Mouse (Mus musculus): ENCODE data around the gene Tekt4. TPM values are rescaled to one million over a fixed set of nuclear protein-coding genes. Genes with fewer than 3 reads are reported as not detected.

The Tekt4 gene
- polyA plus RNA-seq, 1 experiment from 2014 or later: not detected

GRCm38 (mm10) chr17:25471418-25471817 lies 17.0 kb downstream of the Tekt4 start:
- WGBS: 53% methylated on average over 8 of the region's 8 CpGs
- H3K9me3 ChIP-seq (ENCODE audit: control insufficient read depth, low read length): no peaks in the 10 kb centered on the region
- no peak overlapping the region for H3K4me3 ChIP-seq (ENCODE audit: low read depth, low read length)
- H3K9ac ChIP-seq (ENCODE audit: low read length): no peak overlapping the region
- no peak overlapping the region for H3K4me2 ChIP-seq (ENCODE audit: low read depth, severe bottlenecking)
- H3K27ac ChIP-seq (replicated peaks; ENCODE audit: low read depth, low read length): no peak overlapping the region
- H3K4me1 ChIP-seq (ENCODE audit: control insufficient read depth, insufficient read depth, low read length): no peaks in the 10 kb centered on the region
- ATAC-seq (ENCODE audit: insufficient number of reproducible peaks, low FRiP score, low TSS enrichment, low read depth): no peak
- DNase-seq (ENCODE audit: low spot score): no peak
- no peaks in the 10 kb centered on the region for H3K36me3 ChIP-seq (ENCODE audit: control insufficient read depth, insufficient read depth, low read length)
- peaks cover 17% of the 10 kb centered on the region for H3K27me3 ChIP-seq (ENCODE audit: control insufficient read depth, insufficient read depth, low read length)

DNA sequence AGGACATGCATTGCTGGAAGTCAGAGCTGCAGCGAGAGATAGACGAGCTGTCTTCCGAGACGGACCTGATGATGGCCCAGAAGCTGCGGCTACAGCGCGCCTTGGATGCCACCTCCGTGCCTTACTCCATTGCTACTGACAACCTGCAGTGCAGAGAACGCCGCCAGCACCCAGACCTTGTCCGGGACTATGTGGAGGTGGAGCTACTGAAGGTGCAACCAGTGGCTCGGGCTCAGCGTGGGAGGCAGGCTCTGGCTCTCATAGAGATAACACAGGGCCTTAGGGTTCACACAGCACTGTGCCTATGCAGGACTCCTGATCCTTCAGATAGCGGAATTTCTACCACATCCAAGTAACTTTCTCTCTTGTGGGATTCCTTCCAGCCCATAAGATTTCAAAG lies 17.6 kb downstream of the Tekt4 start:
- Histone ChIP-seq H3K27me3 (ENCODE audit: control insufficient read depth, insufficient read depth, low read length) (peaks cover 17% of the 10 kb centered on the region), H3K4me3 (ENCODE audit: low read depth, low read length) (no peak overlapping the region), H3K9ac (ENCODE audit: low read length) (no peak overlapping the region), H3K4me2 (ENCODE audit: low read depth, severe bottlenecking) (no peak overlapping the region), H3K36me3 (ENCODE audit: control insufficient read depth, insufficient read depth, low read length) (no peaks in the 10 kb centered on the region), H3K9me3 (ENCODE audit: control insufficient read depth, low read length) (no peaks in the 10 kb centered on the region), H3K27ac (replicated peaks; ENCODE audit: low read depth, low read length) (no peak overlapping the region), H3K4me1 (ENCODE audit: control insufficient read depth, insufficient read depth, low read length) (no peaks in the 10 kb centered on the region)
- DNase-seq (ENCODE audit: low spot score) (no peak), ATAC-seq (ENCODE audit: insufficient number of reproducible peaks, low FRiP score, low TSS enrichment, low read depth) (no peak)
- 52% methylated on average over 14 of the region's 14 CpGs for WGBS

- Histone ChIP-seq H3K4me3 (ENCODE audit: low read depth, low read length) (peak overlapping the region; percentile 26), H3K9me3 (ENCODE audit: control insufficient read depth, low read length) (no peaks in the 10 kb centered on the region), H3K4me1 (ENCODE audit: control insufficient read depth, insufficient read depth, low read length) (no peaks in the 10 kb centered on the region), H3K9ac (ENCODE audit: low read length) (no peak overlapping the region), H3K27ac (replicated peaks; ENCODE audit: low read depth, low read length) (no peak overlapping the region), H3K27me3 (ENCODE audit: control insufficient read depth, insufficient read depth, low read length) (peaks cover 17% of the 10 kb centered on the region), H3K4me2 (ENCODE audit: low read depth, severe bottlenecking) (peak overlapping the region; percentile 62), H3K36me3 (ENCODE audit: control insufficient read depth, insufficient read depth, low read length) (no peaks in the 10 kb centered on the region)
- whole genome bisulfite sequencing: 2% methylated on average over 38 of the region's 38 CpGs
- peak; percentile 38; the same call in 1 of the 2 replicates for ATAC-seq (ENCODE audit: insufficient number of reproducible peaks, low FRiP score, low TSS enrichment, low read depth)
- DNase-seq (ENCODE audit: low spot score): peak; percentile 85
Measured at GRCm38 (mm10) chr17:25474330-25475077, 20.1 kb downstream of the Tekt4 start.

- no peak overlapping the region for H3K4me2 ChIP-seq (ENCODE audit: low read depth, severe bottlenecking)
- no peak for ATAC-seq (ENCODE audit: insufficient number of reproducible peaks, low FRiP score, low TSS enrichment, low read depth)
- peaks cover 16% of the 10 kb centered on the region for H3K27me3 ChIP-seq (ENCODE audit: control insufficient read depth, insufficient read depth, low read length)
- no peaks in the 10 kb centered on the region for H3K36me3 ChIP-seq (ENCODE audit: control insufficient read depth, insufficient read depth, low read length)
- WGBS: 47% methylated on average over 19 of the region's 19 CpGs
- H3K27ac ChIP-seq (replicated peaks; ENCODE audit: low read depth, low read length): no peak overlapping the region
- no peak overlapping the region for H3K4me3 ChIP-seq (ENCODE audit: low read depth, low read length)
- H3K9me3 ChIP-seq (ENCODE audit: control insufficient read depth, low read length): no peaks in the 10 kb centered on the region
- H3K9ac ChIP-seq (ENCODE audit: low read length): no peak overlapping the region
- H3K4me1 ChIP-seq (ENCODE audit: control insufficient read depth, insufficient read depth, low read length): no peaks in the 10 kb centered on the region
- DNase-seq (ENCODE audit: low spot score): peak; percentile 71
Measured at GRCm38 (mm10) chr17:25475946-25476744, 21.7 kb downstream of the Tekt4 start.

- no peak for DNase-seq (ENCODE audit: low spot score)
- Histone ChIP-seq H3K9me3 (ENCODE audit: control insufficient read depth, low read length) (no peaks in the 10 kb centered on the region), H3K36me3 (ENCODE audit: control insufficient read depth, insufficient read depth, low read length) (no peaks in the 10 kb centered on the region), H3K4me2 (ENCODE audit: low read depth, severe bottlenecking) (no peak overlapping the region), H3K27me3 (ENCODE audit: control insufficient read depth, insufficient read depth, low read length) (0 out of 2 replicates have a peak, but pooled peaks cover 3% of the 10 kb centered on the region), H3K4me1 (ENCODE audit: control insufficient read depth, insufficient read depth, low read length) (peaks cover 2% of the 10 kb centered on the region; the same call in 1 of the 2 replicates), H3K27ac (replicated peaks; ENCODE audit: low read depth, low read length) (no peak overlapping the region), H3K4me3 (ENCODE audit: low read depth, low read length) (no peak overlapping the region), H3K9ac (ENCODE audit: low read length) (no peak overlapping the region)
- ATAC-seq (ENCODE audit: insufficient number of reproducible peaks, low FRiP score, low TSS enrichment, low read depth): no peak
- 56% methylated on average over 8 of the region's 8 CpGs for WGBS
Measured at GRCm38 (mm10) chr17:25480152-25480551, 25.7 kb downstream of the Tekt4 start.

DNA sequence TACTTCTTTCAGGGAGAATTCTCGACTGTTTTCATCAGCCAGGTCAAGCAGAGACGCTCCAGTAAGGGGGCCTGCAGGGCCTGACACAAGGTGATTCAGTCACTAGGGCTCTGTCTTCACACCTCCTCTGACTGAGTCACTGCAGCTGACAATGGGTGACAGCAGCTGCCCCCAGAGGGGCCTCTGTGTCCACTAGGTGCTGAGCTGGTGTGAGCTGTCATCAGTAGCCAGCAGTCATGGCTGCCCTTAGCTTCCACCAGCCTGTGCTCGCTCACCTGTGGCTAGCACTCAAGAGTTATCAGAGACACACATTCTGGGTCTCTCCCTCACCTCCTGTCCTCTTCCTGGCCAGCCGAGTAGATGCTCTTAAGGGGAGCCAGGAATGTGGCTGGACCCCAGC lies 26.4 kb downstream of the Tekt4 start:
- Histone ChIP-seq H3K4me1 (ENCODE audit: control insufficient read depth, insufficient read depth, low read length) (peaks cover 2% of the 10 kb centered on the region; the same call in 1 of the 2 replicates), H3K27ac (replicated peaks; ENCODE audit: low read depth, low read length) (no peak overlapping the region), H3K4me3 (ENCODE audit: low read depth, low read length) (no peak overlapping the region), H3K36me3 (ENCODE audit: control insufficient read depth, insufficient read depth, low read length) (no peaks in the 10 kb centered on the region), H3K9me3 (ENCODE audit: control insufficient read depth, low read length) (no peaks in the 10 kb centered on the region), H3K9ac (ENCODE audit: low read length) (no peak overlapping the region), H3K27me3 (ENCODE audit: control insufficient read depth, insufficient read depth, low read length) (0 out of 2 replicates have a peak, but pooled peaks cover 3% of the 10 kb centered on the region), H3K4me2 (ENCODE audit: low read depth, severe bottlenecking) (no peak overlapping the region)
- DNase-seq (ENCODE audit: low spot score) (no peak), ATAC-seq (ENCODE audit: insufficient number of reproducible peaks, low FRiP score, low TSS enrichment, low read depth) (no peak)
- 52% methylated on average over 4 of the region's 4 CpGs for WGBS

- ATAC-seq (ENCODE audit: insufficient number of reproducible peaks, low FRiP score, low TSS enrichment, low read depth): no peak
- 83% methylated on average over 6 of the region's 6 CpGs for WGBS
- Histone ChIP-seq H3K4me1 (ENCODE audit: control insufficient read depth, insufficient read depth, low read length) (peaks cover 2% of the 10 kb centered on the region; the same call in 1 of the 2 replicates), H3K4me3 (ENCODE audit: low read depth, low read length) (no peak overlapping the region), H3K36me3 (ENCODE audit: control insufficient read depth, insufficient read depth, low read length) (no peaks in the 10 kb centered on the region), H3K4me2 (ENCODE audit: low read depth, severe bottlenecking) (no peak overlapping the region), H3K9me3 (ENCODE audit: control insufficient read depth, low read length) (no peaks in the 10 kb centered on the region), H3K27ac (replicated peaks; ENCODE audit: low read depth, low read length) (no peak overlapping the region), H3K9ac (ENCODE audit: low read length) (no peak overlapping the region), H3K27me3 (ENCODE audit: control insufficient read depth, insufficient read depth, low read length) (0 out of 2 replicates have a peak, but pooled peaks cover 3% of the 10 kb centered on the region)
- DNase-seq (ENCODE audit: low spot score): no peak
Measured at GRCm38 (mm10) chr17:25482092-25482491, 27.7 kb downstream of the Tekt4 start.

DNA sequence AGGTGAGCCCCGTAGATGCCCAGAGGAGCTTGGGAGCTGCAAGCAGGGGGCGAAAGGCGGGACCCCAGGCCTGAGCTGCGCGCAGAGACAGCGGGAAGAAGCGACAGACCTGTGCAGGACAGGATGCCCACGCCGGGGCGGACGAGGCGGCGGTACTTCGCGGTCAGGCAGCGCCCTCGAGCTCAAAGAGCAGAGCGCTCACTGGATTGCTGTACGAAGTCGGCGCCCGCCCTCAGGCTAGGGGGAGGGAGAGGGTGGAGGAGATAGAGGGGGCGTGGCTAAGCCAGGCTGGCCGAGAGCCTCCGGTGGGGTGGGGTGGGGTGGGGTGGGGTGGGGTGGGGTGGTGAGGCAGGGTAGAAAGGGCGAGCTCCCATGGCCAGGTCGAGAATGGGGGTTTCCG lies 42.6 kb downstream of the Tekt4 start, which contains the start of gene Sstr5:
Gene Sstr5, minus strand, starts transcription at position 276 of the 400 bp plus-strand sequence.
- H3K27me3 ChIP-seq (ENCODE audit: control insufficient read depth, insufficient read depth, low read length): peaks cover 25% of the 10 kb centered on the region
- ATAC-seq (ENCODE audit: insufficient number of reproducible peaks, low FRiP score, low TSS enrichment, low read depth): no peak
- peak within 1 kb of the TSS; percentile 20 for H3K4me3 ChIP-seq (ENCODE audit: low read depth, low read length)
- no peaks in the 10 kb centered on the region for H3K9me3 ChIP-seq (ENCODE audit: control insufficient read depth, low read length)
- under 1% methylated on average over 22 of the region's 28 CpGs for WGBS
- no peak within 1 kb of the TSS for H3K27ac ChIP-seq (replicated peaks; ENCODE audit: low read depth, low read length)
- H3K4me1 ChIP-seq (ENCODE audit: control insufficient read depth, insufficient read depth, low read length): peaks cover 6% of the 10 kb centered on the region; the same call in 1 of the 2 replicates
- peak within 1 kb of the TSS; percentile 64 for H3K4me2 ChIP-seq (ENCODE audit: low read depth, severe bottlenecking)
- peak; percentile 64 for DNase-seq (ENCODE audit: low spot score)
- H3K36me3 ChIP-seq (ENCODE audit: control insufficient read depth, insufficient read depth, low read length): no peaks in the 10 kb centered on the region
- peak within 1 kb of the TSS; percentile 38; the same call in 1 of the 2 replicates for H3K9ac ChIP-seq (ENCODE audit: low read length)

All from limb, embryonic 11.5 days (tissue).